Mouse (Mus musculus): Measurements from ENCODE around the gene Arhgap17.

Gene Arhgap17

DNA sequence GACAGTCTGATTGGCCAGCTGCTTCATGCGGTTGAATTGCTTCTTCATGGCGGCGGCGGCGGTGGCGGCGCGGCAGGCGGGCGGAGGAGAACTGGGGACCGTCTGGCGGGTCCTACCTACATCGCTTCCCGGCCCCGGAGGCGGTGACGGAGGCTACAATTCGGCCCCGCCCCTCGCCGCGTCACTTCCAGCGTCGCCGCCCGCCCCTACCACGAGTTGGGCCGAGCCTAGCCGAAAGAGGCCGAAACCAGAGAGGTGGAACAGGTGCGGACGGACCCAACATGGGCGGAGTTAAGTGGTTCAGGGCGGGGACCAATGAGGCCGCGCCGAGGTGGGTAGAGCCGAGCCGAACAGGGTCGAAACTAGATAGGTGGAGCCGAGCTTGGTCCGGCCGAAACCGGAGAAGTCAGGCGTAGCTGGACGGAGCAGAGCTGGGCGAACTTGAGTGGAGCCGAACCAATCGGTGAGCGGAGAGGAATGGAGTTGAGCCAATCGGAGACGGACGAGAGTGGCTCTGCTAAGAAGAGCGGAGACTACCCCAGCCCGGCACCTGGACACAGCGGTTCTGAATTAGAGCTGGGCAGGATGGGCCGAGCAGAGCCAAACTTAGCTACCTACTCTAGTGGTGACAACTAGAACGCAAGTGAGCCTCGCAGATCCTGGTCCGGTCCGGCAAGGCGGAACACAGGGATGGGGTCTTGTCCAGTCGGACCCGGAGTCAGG is at the start of gene Arhgap17, which contains the start of gene Lcmt1:
Gene Arhgap17, minus strand, starts transcription at position 157 of the 723 bp plus-strand sequence.
Gene Lcmt1, plus strand, starts transcription at position 26 of the 723 bp plus-strand sequence.
- peak; percentile 98 for DNase-seq (ENCODE audit: low spot score)

DNA sequence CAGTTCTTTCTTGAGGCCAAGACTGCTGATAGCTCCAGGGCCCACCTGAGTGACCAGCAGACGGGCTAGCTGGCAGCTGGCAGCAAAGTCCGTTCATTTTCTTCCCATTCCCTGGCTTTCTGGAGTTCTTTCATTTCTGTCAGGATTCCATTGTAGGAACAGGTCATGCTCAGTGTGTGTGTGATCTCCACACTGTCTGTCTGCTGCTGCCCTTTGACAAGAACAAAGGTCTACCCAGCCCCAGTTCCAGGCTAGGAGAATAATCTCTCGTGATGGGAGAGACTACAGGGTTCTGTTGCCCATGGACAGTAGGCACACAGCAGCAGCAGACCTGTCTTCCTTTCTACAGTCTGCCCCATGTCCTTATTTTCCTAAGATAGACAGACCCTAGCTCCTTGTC is 47.9 kb upstream of the Arhgap17 start:
- DNase-seq (ENCODE audit: low spot score), result no peak

DNA sequence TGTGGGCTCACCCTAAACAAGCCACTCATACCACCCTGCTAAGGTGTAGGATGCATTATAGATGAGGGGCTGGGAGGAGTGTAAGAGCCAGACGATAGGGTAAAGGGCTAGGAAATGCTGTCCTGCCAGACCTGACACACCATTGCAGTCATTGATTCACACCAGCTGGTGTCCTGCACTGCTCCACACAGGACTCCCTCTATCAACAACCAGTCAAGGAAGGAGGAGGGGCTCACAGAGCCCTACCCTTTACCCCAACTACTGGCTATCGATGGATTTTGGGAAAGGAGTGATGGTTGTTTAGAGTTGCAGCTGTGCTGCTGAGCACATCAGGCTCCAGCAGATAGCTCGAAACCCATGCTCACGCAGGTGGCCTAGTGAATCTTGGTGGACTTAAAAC is 47.1 kb upstream of the Arhgap17 start:
- DNase-seq (ENCODE audit: low spot score), result no peak

DNA sequence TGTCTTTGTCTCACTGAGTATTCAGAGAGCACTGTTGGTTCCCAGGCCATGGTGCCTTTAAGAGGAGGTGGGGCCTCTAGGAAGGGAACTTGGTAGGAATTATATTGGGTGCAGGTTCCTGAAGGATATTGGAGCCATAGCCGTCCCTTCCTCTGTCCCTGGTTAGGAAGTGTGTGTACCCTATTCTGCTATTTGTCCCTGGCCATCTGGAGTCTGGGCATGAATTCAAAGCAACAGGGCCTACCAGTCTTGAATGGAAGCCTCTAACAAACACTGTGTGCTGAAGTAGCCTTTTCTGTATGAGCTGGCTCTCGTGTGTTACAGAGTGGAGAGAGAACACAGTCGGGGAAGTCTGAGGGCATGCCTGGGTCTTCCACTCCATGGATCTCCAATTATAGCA is 42.4 kb upstream of the Arhgap17 start:
- DNase-seq (ENCODE audit: low spot score), result no peak

- peak; percentile 50 for DNase-seq (ENCODE audit: low spot score)
Observed at GRCm38 (mm10) chr7:123411109-123411508, 41.4 kb upstream of the Arhgap17 start.

DNA sequence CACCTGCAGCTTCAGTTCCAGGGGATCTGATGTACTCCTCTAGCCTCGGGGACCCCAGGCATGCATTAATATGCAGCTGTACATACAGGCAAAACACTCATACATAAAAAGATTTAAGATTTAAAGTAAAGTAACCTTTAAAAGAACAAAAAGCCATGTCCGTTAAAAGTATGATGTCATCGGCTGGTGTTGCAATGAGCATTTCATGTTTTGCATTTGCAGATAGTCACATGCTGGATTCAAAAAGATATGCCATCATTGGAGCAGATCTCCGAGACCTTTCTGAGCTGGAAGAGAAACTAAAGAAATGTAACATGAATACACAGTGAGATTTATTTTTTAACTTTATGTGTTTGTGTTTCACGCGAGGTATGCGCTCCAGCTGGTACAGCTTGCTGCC is 40.8 kb upstream of the Arhgap17 start:
- DNase-seq (ENCODE audit: low spot score), result no peak

- DNase-seq (ENCODE audit: low spot score), result no peak
Observed at GRCm38 (mm10) chr7:123406988-123407387, 37.3 kb upstream of the Arhgap17 start.

GRCm38 (mm10) chr7:123405619-123406018 is 35.9 kb upstream of the Arhgap17 start:
- no peak for DNase-seq (ENCODE audit: low spot score)

- no peak for DNase-seq (ENCODE audit: low spot score)
Observed at GRCm38 (mm10) chr7:123404198-123404597, 34.5 kb upstream of the Arhgap17 start.

DNA sequence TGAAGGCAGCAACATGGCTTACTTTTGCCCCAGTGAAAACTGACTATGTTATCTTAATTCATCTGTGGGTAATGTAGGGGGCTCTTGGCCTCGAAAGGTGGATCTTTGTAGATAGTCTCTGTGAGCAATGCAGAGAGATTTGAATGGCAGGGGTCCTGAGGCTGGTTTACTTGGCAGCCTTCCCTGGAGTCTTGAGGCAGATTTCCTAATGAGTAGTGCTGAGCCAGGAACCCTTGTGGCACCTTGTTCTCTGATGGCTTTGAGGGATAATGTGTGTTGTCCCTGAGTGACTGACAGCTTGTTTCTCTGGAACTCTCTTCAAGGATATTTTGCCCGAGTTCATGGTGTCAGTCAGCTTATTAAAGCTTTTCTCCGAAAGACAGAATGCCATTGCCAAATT is 31.4 kb upstream of the Arhgap17 start:
- DNase-seq (ENCODE audit: low spot score), result no peak

GRCm38 (mm10) chr7:123399286-123399685 is 29.6 kb upstream of the Arhgap17 start:
- DNase-seq (ENCODE audit: low spot score), result no peak

GRCm38 (mm10) chr7:123398828-123399227 is 29.1 kb upstream of the Arhgap17 start:
- DNase-seq (ENCODE audit: low spot score), result peak; percentile 61

DNA sequence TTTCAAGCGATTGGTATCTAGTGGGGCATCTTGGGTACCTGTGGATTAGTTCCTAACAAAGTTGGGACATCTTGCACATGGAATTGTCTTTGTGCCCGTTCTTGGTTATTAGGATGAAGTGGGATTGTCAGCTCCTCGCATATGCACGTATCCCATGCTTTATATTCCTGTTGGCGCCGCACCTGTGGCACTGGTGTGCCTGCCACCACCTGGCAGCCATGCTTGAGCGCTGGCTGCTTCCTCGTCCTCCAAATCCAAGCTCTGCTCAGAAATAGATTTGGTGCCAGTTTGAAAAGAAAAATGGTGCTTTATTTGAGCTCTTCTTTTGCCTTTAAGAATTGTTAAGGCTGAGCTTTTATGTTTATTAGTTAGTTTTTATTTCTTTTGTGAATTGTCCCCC is 28.2 kb upstream of the Arhgap17 start:
- no peak for DNase-seq (ENCODE audit: low spot score)

- peak; percentile 23 for DNase-seq (ENCODE audit: low spot score)
Observed at GRCm38 (mm10) chr7:123397369-123397768, 27.7 kb upstream of the Arhgap17 start.

DNA sequence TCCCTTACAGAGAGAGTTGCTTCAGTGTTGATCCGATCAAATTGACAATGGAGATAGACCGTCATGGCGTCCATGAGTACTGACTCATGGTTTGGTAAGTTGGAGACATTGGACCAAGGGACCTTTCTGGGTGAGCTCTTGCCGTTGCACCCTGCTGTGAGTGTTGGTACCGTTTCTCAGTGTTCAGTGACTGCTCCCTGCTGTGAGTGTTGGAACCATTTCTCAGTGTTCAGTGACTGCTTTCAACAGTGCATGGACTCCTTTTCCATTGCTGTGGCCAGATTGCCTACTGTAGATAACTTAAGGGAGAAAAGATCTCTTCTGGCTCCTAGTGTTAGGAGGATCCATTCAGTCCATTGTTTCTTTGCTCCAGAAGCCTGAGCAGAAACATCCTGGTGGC is 27.2 kb upstream of the Arhgap17 start:
- DNase-seq (ENCODE audit: low spot score), result no peak

GRCm38 (mm10) chr7:123394271-123394670 is 24.6 kb upstream of the Arhgap17 start:
- no peak for DNase-seq (ENCODE audit: low spot score)

DNA sequence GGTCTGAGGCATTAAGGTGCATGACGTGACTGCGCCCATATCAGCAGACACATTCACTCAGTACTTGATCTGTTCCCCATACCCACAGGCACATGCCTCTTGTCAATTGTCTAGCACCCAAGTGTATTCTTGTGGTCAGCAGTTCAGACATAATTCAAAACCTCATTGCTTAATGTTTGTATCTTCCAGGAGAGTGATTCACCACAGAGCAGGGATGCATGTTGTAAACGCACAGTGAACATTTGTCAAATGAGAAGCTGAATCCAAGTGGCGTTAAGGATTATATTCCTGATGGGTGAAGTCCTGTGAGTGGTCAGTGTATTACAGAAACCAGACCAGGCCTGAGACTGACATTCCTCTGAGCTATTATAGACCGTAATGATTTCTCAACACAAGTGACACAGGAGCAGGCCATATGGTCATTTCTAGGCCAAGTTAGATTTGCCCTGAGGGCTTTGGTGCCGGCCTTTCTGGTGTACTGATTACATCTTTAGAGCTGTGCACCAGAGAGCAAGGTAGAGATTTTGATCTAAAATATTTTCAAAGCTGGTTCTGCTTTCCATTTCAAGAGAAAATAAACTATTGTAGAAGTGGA is 20.1 kb upstream of the Arhgap17 start:
- DNase-seq (ENCODE audit: low spot score), result no peak

GRCm38 (mm10) chr7:123385693-123386407 is 16.1 kb upstream of the Arhgap17 start:
- peak; percentile 62 for DNase-seq (ENCODE audit: low spot score)

DNA sequence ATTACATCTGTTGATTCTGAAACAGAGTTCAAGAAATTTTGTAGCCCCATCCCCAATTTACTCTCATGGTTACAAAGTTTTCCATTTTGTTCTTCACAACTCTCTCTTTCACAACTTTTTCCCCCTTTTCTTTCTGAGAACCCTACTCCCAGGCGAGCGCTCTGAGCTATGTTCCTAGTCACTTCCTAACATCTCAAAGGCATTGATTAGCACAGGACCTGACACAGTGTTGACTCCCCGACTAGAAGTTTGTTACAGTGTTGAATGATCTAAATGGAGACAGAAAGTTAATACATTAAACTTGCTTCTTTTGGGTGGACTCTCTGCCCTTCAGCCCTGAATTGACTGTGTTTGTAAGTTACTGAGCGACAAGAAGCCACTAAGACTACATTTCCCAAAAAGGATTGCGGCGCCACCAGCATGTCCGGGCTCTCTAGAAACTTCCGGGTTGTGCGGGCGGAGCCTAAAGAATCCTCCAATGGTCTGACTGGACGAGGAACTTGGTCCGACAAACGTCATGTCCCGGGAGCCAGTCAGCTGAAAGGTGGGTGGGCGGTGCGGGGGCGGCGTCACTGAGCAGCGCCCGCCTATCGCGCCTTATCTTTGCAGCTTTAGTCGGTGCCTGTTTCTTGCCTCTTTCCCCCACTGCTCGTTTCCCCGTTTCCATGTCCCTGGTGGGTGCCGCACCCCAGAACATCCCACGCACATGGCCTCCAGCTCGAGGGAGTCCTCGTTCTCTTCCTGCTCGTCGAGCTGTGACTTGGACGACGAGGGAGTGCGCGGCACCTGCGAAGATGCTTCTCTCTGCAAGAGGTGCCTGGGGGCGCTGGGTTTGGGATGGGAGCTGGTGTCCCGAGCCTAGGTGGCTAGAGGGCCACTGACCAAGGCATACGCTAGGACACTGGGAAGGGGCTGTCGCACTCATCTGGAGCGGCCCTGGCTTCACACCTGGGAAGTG is 8.0 kb upstream of the Arhgap17 start:
- DNase-seq (ENCODE audit: low spot score), result peak; percentile 95

GRCm38 (mm10) chr7:123371501-123371900 is 1.8 kb upstream of the Arhgap17 start:
- no peak for DNase-seq (ENCODE audit: low spot score)

- no peak for DNase-seq (ENCODE audit: low spot score)
Observed at GRCm38 (mm10) chr7:123370700-123371099, 985 bp upstream of the Arhgap17 start.
